Mouse (Mus musculus): ENCODE results near the gene Gm29666. TPM values are rescaled to one million over a fixed set of nuclear protein-coding genes. Genes with fewer than 3 reads are reported as not detected.

The Gm29666 gene
- total and polyA plus RNA-seq, 3 experiments, result 0.36 to 0.42 TPM; not detected in 1

GRCm38 (mm10) chr15:84923508-84924181 is 3.8 kb upstream of the Gm29666 start:
- peak; percentile 54 for DNase-seq (ENCODE audit: low read depth, low spot score)
- H3K4me1 ChIP-seq (ENCODE audit: control insufficient read depth in 1 of 2, insufficient read depth in 2 of 2, low read length in 2 of 2), result peaks cover 0 to 8% of the 10 kb centered on the region in 2 experiments; a peak in 2 of 4 replicates
- H3K36me3 ChIP-seq (ENCODE audit: control insufficient read depth in 1 of 2, insufficient read depth in 2 of 2, low read length in 2 of 2), result peaks cover 14 to 17% of the 10 kb centered on the region in 2 experiments
- TF ChIP-seq GATA1 (IDR thresholded peaks at IDR 0.05; ENCODE audit: low read depth, low read length) (no peak), ZMIZ1 (IDR thresholded peaks at IDR 0.05; ENCODE audit: low read depth, low read length) (no peak), TCF12 (IDR thresholded peaks at IDR 0.05; ENCODE audit: low read depth, low read length) (no peak), HCFC1 (IDR thresholded peaks at IDR 0.05; ENCODE audit: low read depth, low read length) (peak; percentile 25; the same call in 1 of the 2 replicates), UBTF (IDR thresholded peaks at IDR 0.05; ENCODE audit: borderline replicate concordance, insufficient read depth, low read depth, low read length) (peak; percentile 95), CHD1 (IDR thresholded peaks at IDR 0.05; ENCODE audit: low read depth, low read length) (0 out of 2 replicates have a peak, but pooled peaks have one; percentile 44), POLR2A (IDR thresholded peaks at IDR 0.05; ENCODE audit: control insufficient read depth in 1 of 2, insufficient read depth in 1 of 2, low read depth in 1 of 2, low read length in 2 of 2, poor library complexity in 1 of 2) (peak in 1 of 2 experiments; percentile 62; a peak in 2 of 4 replicates), ELF1 (IDR thresholded peaks at IDR 0.05; ENCODE audit: low read depth, low read length) (no peak)
- H3K9ac ChIP-seq (ENCODE audit: control insufficient read depth, low read depth, low read length, poor library complexity, severe bottlenecking), result peak overlapping the region; percentile 95
- peak overlapping the region; percentile 54 to 80 for H3K4me3 ChIP-seq (ENCODE audit: control insufficient read depth in 1 of 2, insufficient read depth in 1 of 2, low read depth in 2 of 2, low read length in 2 of 2)
- no peaks in the 10 kb centered on the region for H3K27me3 ChIP-seq (ENCODE audit: control insufficient read depth in 1 of 2, insufficient read depth in 2 of 2, low read length in 2 of 2)
- no peaks in the 10 kb centered on the region for H3K9me3 ChIP-seq (replicated peaks; ENCODE audit: insufficient read depth, low read length)
- H3K79me2 ChIP-seq (ENCODE audit: control insufficient read depth, insufficient read depth, low read length, poor library complexity), result peaks cover 50% of the 10 kb centered on the region
- H3K27ac ChIP-seq (ENCODE audit: control insufficient read depth, low read depth, low read length), result peak overlapping the region; percentile 87

- no peaks in the 10 kb centered on the region for H3K9me3 ChIP-seq (replicated peaks; ENCODE audit: insufficient read depth, low read length)
- H3K4me1 ChIP-seq (ENCODE audit: control insufficient read depth in 1 of 2, insufficient read depth in 2 of 2, low read length in 2 of 2), result peaks cover 0 to 8% of the 10 kb centered on the region in 2 experiments; a peak in 2 of 4 replicates
- peak within 1 kb of the TSS; percentile 95 for H3K9ac ChIP-seq (ENCODE audit: control insufficient read depth, low read depth, low read length, poor library complexity, severe bottlenecking)
- DNase-seq (ENCODE audit: low read depth, low spot score), result peak; percentile 98
- peak within 1 kb of the TSS; percentile 87 for H3K27ac ChIP-seq (ENCODE audit: control insufficient read depth, low read depth, low read length)
- peaks cover 11 to 17% of the 10 kb centered on the region in 2 experiments for H3K36me3 ChIP-seq (ENCODE audit: control insufficient read depth in 1 of 2, insufficient read depth in 2 of 2, low read length in 2 of 2)
- H3K79me2 ChIP-seq (ENCODE audit: control insufficient read depth, insufficient read depth, low read length, poor library complexity), result peaks cover 48% of the 10 kb centered on the region
- H3K27me3 ChIP-seq (ENCODE audit: control insufficient read depth in 1 of 2, insufficient read depth in 2 of 2, low read length in 2 of 2), result no peaks in the 10 kb centered on the region
- peak within 1 kb of the TSS; percentile 66 to 80 for H3K4me3 ChIP-seq (ENCODE audit: control insufficient read depth in 1 of 2, insufficient read depth in 1 of 2, low read depth in 2 of 2, low read length in 2 of 2)
- TF ChIP-seq USF1 (IDR thresholded peaks at IDR 0.05; ENCODE audit: low read depth, low read length) (peak; percentile 99), RCOR1 (IDR thresholded peaks at IDR 0.05; ENCODE audit: low read depth, low read length) (no peak), CHD2 (IDR thresholded peaks at IDR 0.05; ENCODE audit: low read length) (no peak), MXI1 (IDR thresholded peaks at IDR 0.05; ENCODE audit: low read depth, low read length) (peak; percentile 96), GATA1 (IDR thresholded peaks at IDR 0.05; ENCODE audit: low read depth, low read length) (no peak), SIN3A (IDR thresholded peaks at IDR 0.05; ENCODE audit: low read length) (peak; percentile 91), JUND (IDR thresholded peaks at IDR 0.05; ENCODE audit: low read depth, low read length) (no peak), ZC3H11A (IDR thresholded peaks at IDR 0.05; ENCODE audit: low read depth, low read length) (no peak), MYB (IDR thresholded peaks at IDR 0.05; ENCODE audit: low read depth, low read length) (0 out of 2 replicates have a peak, but pooled peaks have one; percentile 7), KAT2A (conservative IDR thresholded peaks at IDR 0.05; ENCODE audit: low read depth, low read length) (no peak; the same call in 1 of the 2 replicates), POLR2AphosphoS2 (IDR thresholded peaks at IDR 0.05; ENCODE audit: low read length) (peak; percentile 92), BHLHE40 (IDR thresholded peaks at IDR 0.05; ENCODE audit: borderline replicate concordance, low read depth, low read length) (peak; percentile 88), ZKSCAN1 (IDR thresholded peaks at IDR 0.05; ENCODE audit: low read depth, low read length) (no peak), MYC (IDR thresholded peaks at IDR 0.05; ENCODE audit: low read depth, low read length) (peak; percentile 97), E2F4 (IDR thresholded peaks at IDR 0.05; ENCODE audit: borderline replicate concordance, low read depth, low read length) (0 out of 2 replicates have a peak, but pooled peaks have one; percentile 70), NRF1 (IDR thresholded peaks at IDR 0.05; ENCODE audit: insufficient read depth, low read depth, low read length, poor library complexity, severe bottlenecking) (peak; percentile 100; the same call in 1 of the 2 replicates), TCF12 (IDR thresholded peaks at IDR 0.05; ENCODE audit: low read depth, low read length) (peak; percentile 62; the same call in 1 of the 2 replicates), EP300 (IDR thresholded peaks at IDR 0.05; ENCODE audit: low read depth in 1 of 2, low read length in 2 of 2) (no peak), NELFE (IDR thresholded peaks at IDR 0.05; ENCODE audit: low read depth, low read length) (peak; percentile 87), ZMIZ1 (IDR thresholded peaks at IDR 0.05; ENCODE audit: low read depth, low read length) (peak; percentile 78), GABPA (IDR thresholded peaks at IDR 0.05; ENCODE audit: low read depth, low read length) (no peak), UBTF (IDR thresholded peaks at IDR 0.05; ENCODE audit: borderline replicate concordance, insufficient read depth, low read depth, low read length) (0 out of 2 replicates have a peak, but pooled peaks have one; percentile 69), HCFC1 (IDR thresholded peaks at IDR 0.05; ENCODE audit: low read depth, low read length) (peak; percentile 81), MEF2A (IDR thresholded peaks at IDR 0.05; ENCODE audit: extremely low read depth, insufficient replicate concordance, low read depth, low read length, poor library complexity, severe bottlenecking) (no peak), ELF1 (IDR thresholded peaks at IDR 0.05; ENCODE audit: low read depth, low read length) (no peak)
Measured at GRCm38 (mm10) chr15:84922884-84923507, 3.2 kb upstream of the Gm29666 start, which contains the start of gene Nup50. Nup50 (plus strand) TSS chr15:84923411.
